Mouse (Mus musculus) brown adipose tissue, adult 24 weeks (tissue): ENCODE data around the gene Tsen15. TPM values are rescaled to one million over a fixed set of nuclear protein-coding genes. Genes with fewer than 3 reads are reported as not detected.

Experiments used
- polyA plus RNA-seq: library from polyadenylated mRNA; stranded (reverse); fragments of >200 nt; gene quantifications from 2 replicates; pipeline ENCODE4 v1.2.4, GENCODE M21; 2012; ENCODE audit not compliant: missing spikeins, insufficient read depth, insufficient read length

Gene Tsen15
- polyA plus RNA-seq, 1 experiment: 9.6 TPM

Other genes starting within 250 kb of the Tsen15 start
- gene Colgalt2, start 13.1 kb upstream of the Tsen15 start, polyA plus RNA-seq: 1.1 and 2.1 TPM in 2 replicates